Mouse (Mus musculus): ENCODE data around the gene Gif.

Gif gene

GRCm38 (mm10) chr19:11793741-11794359 lies 46.5 kb downstream of the Gif start:
- in situ Hi-C loops (cut with MboI): no loop called here

- in situ Hi-C loops (cut with MboI): no loop called here
These were observed 47.1 kb downstream of the Gif start for GRCm38 (mm10) chr19:11794447-11794846.

- in situ Hi-C loops (cut with MboI): no loop called here
These were observed 53.4 kb downstream of the Gif start for GRCm38 (mm10) chr19:11800531-11801315.

- in situ Hi-C loops (cut with MboI): no loop called here
These were observed 57.1 kb downstream of the Gif start for GRCm38 (mm10) chr19:11804423-11804822.

GRCm38 (mm10) chr19:11807251-11807650 lies 59.9 kb downstream of the Gif start:
- in situ Hi-C loops (cut with MboI): no loop called here

- in situ Hi-C loops (cut with MboI): no loop called here
These were observed 60.5 kb downstream of the Gif start for GRCm38 (mm10) chr19:11807822-11808221.

GRCm38 (mm10) chr19:11808452-11808851 lies 61.1 kb downstream of the Gif start:
- in situ Hi-C loops (cut with MboI): no loop called here

- in situ Hi-C loops (cut with MboI): no loop called here
These were observed 62.8 kb downstream of the Gif start for GRCm38 (mm10) chr19:11810003-11810758.

GRCm38 (mm10) chr19:11810856-11811255 lies 63.5 kb downstream of the Gif start:
- in situ Hi-C loops (cut with MboI): no loop called here

GRCm38 (mm10) chr19:11811688-11812365 lies 64.5 kb downstream of the Gif start:
- in situ Hi-C loops (cut with MboI): no loop called here

Data from mature B cell (primary cell).